ENCODE assay signal across 31 mouse cellular contexts in the genomic region with DNA sequence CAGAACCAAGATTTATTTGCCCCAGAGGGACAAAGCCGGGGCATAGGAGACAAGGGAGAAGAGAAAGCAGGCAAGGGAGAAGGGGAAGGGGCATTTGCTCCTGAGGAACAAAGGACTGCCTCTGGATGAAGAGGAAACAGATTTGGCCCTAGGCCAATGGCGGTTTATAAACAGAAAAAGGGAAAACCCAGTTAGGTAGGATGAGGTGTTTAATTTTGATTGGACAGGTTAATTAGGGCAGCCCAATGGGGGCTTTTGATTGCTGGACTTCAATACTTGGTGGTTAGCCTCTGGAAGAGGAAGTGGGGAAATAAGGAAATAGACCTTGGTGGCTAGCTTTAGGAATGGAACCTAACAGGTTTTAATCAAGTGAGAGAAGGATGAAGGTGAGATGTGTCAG. TPM values are rescaled to one million over a fixed set of nuclear protein-coding genes. Genes with fewer than 3 reads are reported as not detected.
DNase-seq lines count a peak whose midpoint lies in the region; ATAC-seq and TF ChIP-seq lines count a peak whose summit lies in the region.
"Had no signal": no experiment of that assay in that cellular context is flagged by ENCODE, and none has a peak within 500 bp of the region (broad histone marks: within the 10 kb centered on the region; RNA-seq: fewer than 3 reads in every experiment).

No protein-coding gene starts in this region.

- H3K4me1 ChIP-seq in lung, embryonic 14.5 days (ENCODE audit: insufficient read depth), result no peaks in the 10 kb centered on the region
- H3K4me1 ChIP-seq in limb, embryonic 12.5 days (replicated peaks), result peaks cover 22% of the 10 kb centered on the region

- no peak overlapping the region for H3K4me2 ChIP-seq in lung, embryonic 14.5 days
- H3K4me2 ChIP-seq in limb, embryonic 12.5 days, result no peak overlapping the region
- H3K4me2 ChIP-seq: embryonic facial prominence, embryonic 12.5 days; forebrain, embryonic 13.5 days; midbrain, embryonic 11.5 days had no signal

- 46% methylated on average over 2 of the region's 2 CpGs for WGBS in lung, embryonic 14.5 days
- 59% methylated on average over 2 of the region's 2 CpGs for WGBS in limb, embryonic 12.5 days

- H3K4me3 ChIP-seq in lung, embryonic 14.5 days (ENCODE audit: low read depth, low read length), result no peak overlapping the region
- H3K4me3 ChIP-seq in limb, embryonic 12.5 days (replicated peaks), result no peak overlapping the region
- H3K4me3 ChIP-seq: embryonic facial prominence, embryonic 12.5 days; erythroblast, embryonic 14.5 days; forebrain, embryonic 13.5 days had no signal

- no peaks in the 10 kb centered on the region for H3K36me3 ChIP-seq in lung, embryonic 14.5 days (ENCODE audit: insufficient read depth)
- H3K36me3 ChIP-seq in limb, embryonic 12.5 days, result no peaks in the 10 kb centered on the region
- H3K36me3 ChIP-seq: embryonic facial prominence, embryonic 12.5 days had no signal

- no peak overlapping the region for H3K9ac ChIP-seq in lung, embryonic 14.5 days
- H3K9ac ChIP-seq in limb, embryonic 12.5 days (replicated peaks), result no peak overlapping the region
- H3K9ac ChIP-seq: embryonic facial prominence, embryonic 12.5 days; forebrain, embryonic 13.5 days; liver, embryonic 14.5 days had no signal

- no peaks in the 10 kb centered on the region for H3K9me3 ChIP-seq in lung, embryonic 14.5 days (ENCODE audit: low read depth, low read length)
- no peaks in the 10 kb centered on the region for H3K9me3 ChIP-seq in limb, embryonic 12.5 days
- H3K9me3 ChIP-seq: embryonic facial prominence, embryonic 12.5 days; forebrain, embryonic 13.5 days had no signal

- no peak for ATAC-seq in lung, embryonic 14.5 days (ENCODE audit: insufficient read depth)
- no peak for ATAC-seq in limb, embryonic 12.5 days (ENCODE audit: insufficient number of reproducible peaks, insufficient read depth, low FRiP score, low TSS enrichment, low read depth)
- ATAC-seq: forebrain, embryonic 13.5 days; hindbrain, embryonic 16.5 days; intestine, postnatal 0 days; Patski had no signal

- intact Hi-C loops in left cerebral cortex, postnatal 36 days (cut with DNase I), result no loop called here

- TF ChIP-seq POLR2A in brain, embryonic 14.5 days (IDR thresholded peaks at IDR 0.05; ENCODE audit: borderline replicate concordance, extremely low read depth, insufficient read depth, insufficient read length, poor library complexity, severe bottlenecking), result no peak

- DNase-seq in lung, embryonic 14.5 days, result peak; percentile 55
- DNase-seq in lung, adult 18-20 months, result no peak
- peak; percentile 48 for DNase-seq in CD4-positive, CD25-positive, alpha-beta regulatory T cell, adult 2 months (ENCODE audit: low read depth, low spot score)
- peak; percentile 24 for DNase-seq in brain, embryonic 14.5 days (ENCODE audit: low read depth)
- DNase-seq in urinary bladder, postnatal 10 days (ENCODE audit: low spot score), result no peak
- DNase-seq in ovary, postnatal 10 days (ENCODE audit: low spot score), result no peak
- no peak for DNase-seq in left cerebral cortex, postnatal 36 days (ENCODE audit: low spot score in 2 of 2)
- DNase-seq: adrenal gland, postnatal 36 days; cerebellum, adult 11-12 months; cerebellum, postnatal 10 days; gastrocnemius, postnatal 36 days; heart, postnatal 4 days; right cerebral cortex, adult 18-20 months had no signal

- no peak overlapping the region for H3K27ac ChIP-seq in lung, embryonic 14.5 days (ENCODE audit: low read depth)
- peak overlapping the region; percentile 31; the same call in 1 of the 2 replicates for H3K27ac ChIP-seq in limb, embryonic 12.5 days
- H3K27ac ChIP-seq: embryonic facial prominence, embryonic 12.5 days; forebrain, embryonic 13.5 days; liver, embryonic 14.5 days; macrophage had no signal

- H3K27me3 ChIP-seq in lung, embryonic 14.5 days (ENCODE audit: insufficient read depth, low read length), result no peaks in the 10 kb centered on the region
- H3K27me3 ChIP-seq in limb, embryonic 12.5 days, result no peaks in the 10 kb centered on the region
- H3K27me3 ChIP-seq: embryonic facial prominence, embryonic 12.5 days; forebrain, embryonic 13.5 days had no signal

- TF ChIP-seq CTCF in lung, embryonic 14.5 days (IDR thresholded peaks at IDR 0.05; ENCODE audit: low read depth), result no peak
- TF ChIP-seq CTCF in brain, embryonic 14.5 days (IDR thresholded peaks at IDR 0.05; ENCODE audit: borderline replicate concordance, extremely low read depth, insufficient read depth, insufficient read length), result no peak

RNA-seq across cellular contexts. Expression of a gene that starts 9.5 kb away (rescaled TPM):
- polyA plus RNA-seq in lung, embryonic 14.5 days (2014; fragmentation: Nextera tagmentation; extraction: Ambion mirVana), result 0.14 TPM in 1 of 2 replicates, not detected in the other
- 0.57 and 0.60 TPM in 2 replicates for polyA plus RNA-seq in brain, embryonic 14.5 days (2012; rRNA removed)
- polyA plus RNA-seq in limb, embryonic 12.5 days (2016; fragmentation: Nextera tagmentation; extraction: Ambion mirVana), result not detected in 2 replicates
- under 1 TPM in 1 of 2 experiments, not detected in 1; 0.30 TPM for total RNA-seq in left cerebral cortex, postnatal 36 days (2021)
- total RNA-seq: ES-E14; gastrocnemius, adult 18-20 months; gastrocnemius, postnatal 36 days; heart, postnatal 4 days had no signal
- polyA plus RNA-seq: C2C12; erythroblast, embryonic 14.5 days; heart, embryonic 16.5 days; kidney, embryonic 16.5 days; liver, embryonic 14.5 days; lung, embryonic 16.5 days; macrophage; neural tube, embryonic 11.5 days; Patski; stomach, embryonic 16.5 days had no signal

RNA-seq across cellular contexts. Expression of a gene that starts 16.3 kb away (rescaled TPM):
- 115 and 120 TPM in 2 replicates for polyA plus RNA-seq in lung, embryonic 14.5 days (2014; fragmentation: Nextera tagmentation; extraction: Ambion mirVana)
- polyA plus RNA-seq in brain, embryonic 14.5 days (2012; rRNA removed), result 42.7 and 42.8 TPM in 2 replicates
- 74.6 and 76.3 TPM in 2 replicates for polyA plus RNA-seq in limb, embryonic 12.5 days (2016; fragmentation: Nextera tagmentation; extraction: Ambion mirVana)
- total RNA-seq in left cerebral cortex, postnatal 36 days (2021), result 10 to 100 TPM; 67.7 to 69.8 TPM

RNA-seq across cellular contexts. Expression of a gene that starts 48.2 kb away (rescaled TPM):
- polyA plus RNA-seq in lung, embryonic 14.5 days (2014; fragmentation: Nextera tagmentation; extraction: Ambion mirVana), result 23.8 and 26.8 TPM in 2 replicates
- 112 and 168 TPM in 2 replicates for polyA plus RNA-seq in brain, embryonic 14.5 days (2012; rRNA removed)
- polyA plus RNA-seq in limb, embryonic 12.5 days (2016; fragmentation: Nextera tagmentation; extraction: Ambion mirVana), result 27.1 and 30.6 TPM in 2 replicates
- 10 to 100 TPM; 60.1 to 62.5 TPM for total RNA-seq in left cerebral cortex, postnatal 36 days (2021)

Comparison
In these comparisons a context has a peak if more than half of its experiments do, and no peak if none do; other contexts are left out.
1. DNase-seq: peak in lung, embryonic 14.5 days (single experiment), CD4-positive, CD25-positive, alpha-beta regulatory T cell, adult 2 months (single experiment) and brain, embryonic 14.5 days (single experiment); none in lung, adult 18-20 months (0 of 2), urinary bladder, postnatal 10 days (single experiment), ovary, postnatal 10 days (single experiment) and left cerebral cortex, postnatal 36 days (0 of 2).